Mouse (Mus musculus) G1E-ER4 (cell line): ENCODE data around the gene Fbxo21. TPM values are rescaled to one million over a fixed set of nuclear protein-coding genes. Genes with fewer than 3 reads are reported as not detected.

Experiments used
- GATA1 ChIP-seq: IDR thresholded peaks from one replicate; pipeline ENCODE4 v1.8.0; 2012; ENCODE audit warnings: low read length, inconsistent platforms
- polyA plus RNA-seq: library from polyadenylated mRNA; stranded (reverse); fragments of >175 nt; gene quantifications from 2 replicates; pipeline ENCODE4 v1.2.3, GENCODE M21; 2012

The Fbxo21 gene
- polyA plus RNA-seq, 1 experiment: 8.5 TPM

DNA sequence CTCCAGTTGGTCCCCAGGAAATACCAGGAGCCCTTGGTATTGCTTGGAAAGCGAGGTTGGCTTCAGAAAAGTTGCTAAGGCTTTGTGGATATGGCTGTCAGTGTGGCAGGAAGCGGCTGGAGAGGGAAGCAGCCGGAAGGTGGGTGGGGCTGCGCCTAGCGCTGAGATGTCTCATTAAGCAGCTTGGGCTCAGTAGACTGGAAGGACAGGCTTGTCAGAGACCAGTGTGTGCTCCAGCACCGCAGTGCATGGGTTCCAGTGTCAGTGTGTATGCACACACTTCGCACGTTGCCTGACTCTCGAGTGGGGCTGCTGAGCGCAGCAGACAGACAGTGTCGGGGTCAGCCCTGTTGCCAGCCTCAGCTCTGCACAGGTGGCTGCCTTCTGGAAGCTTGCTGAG, 23.1 kb downstream of the Fbxo21 start:
- no peak for TF ChIP-seq GATA1

- no peak for TF ChIP-seq GATA1
Measured at GRCm38 (mm10) chr5:118002059-118002458, 25.5 kb downstream of the Fbxo21 start.

GRCm38 (mm10) chr5:118004619-118005018, 28.1 kb downstream of the Fbxo21 start:
- no peak for TF ChIP-seq GATA1

GRCm38 (mm10) chr5:118005728-118006127, 29.2 kb downstream of the Fbxo21 start:
- no peak for TF ChIP-seq GATA1

DNA sequence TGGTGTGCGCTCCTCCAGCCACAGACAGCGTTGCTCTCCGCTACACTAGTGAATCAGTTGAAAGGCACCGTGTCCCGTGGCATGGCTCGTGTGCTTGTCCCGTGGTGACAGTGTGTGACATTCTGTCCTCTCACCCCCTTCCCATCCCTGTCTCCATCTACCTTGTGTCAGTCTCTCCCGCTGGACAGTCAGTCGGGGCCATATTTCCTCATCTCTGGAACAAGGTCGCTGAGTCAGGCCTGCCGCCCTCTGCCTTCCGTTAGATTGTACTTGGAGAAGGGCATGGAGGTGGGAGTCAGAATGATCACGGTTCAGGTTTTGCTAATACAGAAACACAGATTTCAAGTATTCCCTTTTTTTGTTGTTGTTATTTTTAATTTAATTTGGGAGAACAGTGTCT, 31.8 kb downstream of the Fbxo21 start:
- TF ChIP-seq GATA1: no peak

- TF ChIP-seq GATA1: no peak
Measured at GRCm38 (mm10) chr5:118010872-118011271, 34.3 kb downstream of the Fbxo21 start.

- TF ChIP-seq GATA1: no peak
Measured at GRCm38 (mm10) chr5:118011796-118012195, 35.3 kb downstream of the Fbxo21 start.

DNA sequence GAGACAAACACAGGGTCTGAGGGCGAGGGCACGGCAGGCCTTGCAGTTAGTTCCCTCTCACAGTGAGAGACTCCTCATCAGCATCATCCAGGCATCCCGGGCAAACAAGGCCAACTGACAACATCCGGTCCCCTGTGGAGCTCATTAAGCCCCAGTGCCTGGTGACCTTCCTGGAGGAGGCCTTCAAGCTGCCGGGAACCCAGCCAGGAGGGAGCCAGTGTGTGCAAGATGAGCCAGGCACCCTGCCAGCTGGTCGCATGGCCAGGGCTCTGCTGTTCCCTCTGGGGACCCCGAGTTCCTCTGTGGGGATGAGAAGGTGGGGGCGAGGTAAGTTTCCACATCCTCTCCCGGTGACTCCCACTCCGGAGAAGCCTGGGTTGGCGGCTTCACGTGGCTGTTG, 38.5 kb downstream of the Fbxo21 start:
- TF ChIP-seq GATA1: no peak

- TF ChIP-seq GATA1: no peak
Measured at GRCm38 (mm10) chr5:118015669-118016068, 39.1 kb downstream of the Fbxo21 start.

- no peak for TF ChIP-seq GATA1
Measured at GRCm38 (mm10) chr5:118017527-118017926, 41.0 kb downstream of the Fbxo21 start.

- TF ChIP-seq GATA1: no peak
Measured at GRCm38 (mm10) chr5:118019905-118020304, 43.4 kb downstream of the Fbxo21 start.

DNA sequence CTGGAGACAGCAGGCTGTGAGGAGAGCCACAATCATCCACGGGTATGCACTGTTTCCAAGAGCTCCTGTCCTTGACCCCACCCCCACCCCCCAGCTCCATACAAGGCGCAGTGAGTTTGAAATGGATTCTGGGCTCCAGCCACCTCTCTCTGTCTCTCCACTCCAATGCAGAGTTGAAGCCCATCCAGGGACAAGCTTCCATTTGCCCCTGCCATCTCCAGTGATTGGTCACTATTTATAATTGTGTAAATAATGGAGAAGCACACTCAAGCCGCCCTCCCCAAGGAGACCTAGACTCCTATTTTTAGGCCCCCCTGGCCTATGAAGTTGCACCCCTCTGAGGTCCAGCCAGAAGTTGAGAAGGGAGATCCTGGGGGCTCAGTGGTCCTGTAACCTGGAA, 46.5 kb downstream of the Fbxo21 start:
- TF ChIP-seq GATA1: no peak

GRCm38 (mm10) chr5:118025880-118026279, 49.4 kb downstream of the Fbxo21 start:
- TF ChIP-seq GATA1: no peak

DNA sequence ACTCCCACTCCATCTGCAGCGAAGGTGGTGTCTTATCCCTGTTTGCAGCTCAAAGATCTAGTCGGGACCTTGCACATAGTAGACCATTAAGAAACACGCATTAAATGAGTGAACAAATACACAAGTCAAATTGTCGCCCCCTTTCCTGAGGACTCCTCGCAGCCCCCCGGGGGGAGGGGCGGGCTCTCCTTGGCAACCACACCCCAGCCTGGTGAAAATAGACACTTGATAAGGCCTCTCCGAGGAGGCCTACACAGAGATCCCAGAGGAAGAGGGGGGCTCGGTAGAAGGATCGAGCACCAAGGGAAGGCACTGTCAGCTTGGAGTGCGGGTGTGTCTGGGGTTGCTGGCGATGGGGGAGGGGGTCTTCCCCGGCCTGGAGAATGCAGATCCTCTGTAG, 49.8 kb downstream of the Fbxo21 start:
- no peak for TF ChIP-seq GATA1

- no peak for TF ChIP-seq GATA1
Measured at GRCm38 (mm10) chr5:118027101-118027697, 50.7 kb downstream of the Fbxo21 start.

GRCm38 (mm10) chr5:118027698-118028190, 51.2 kb downstream of the Fbxo21 start, which contains the start of gene Tesc:
TSS of gene Tesc (plus strand) at chr5:118027743.
- no peak for TF ChIP-seq GATA1

DNA sequence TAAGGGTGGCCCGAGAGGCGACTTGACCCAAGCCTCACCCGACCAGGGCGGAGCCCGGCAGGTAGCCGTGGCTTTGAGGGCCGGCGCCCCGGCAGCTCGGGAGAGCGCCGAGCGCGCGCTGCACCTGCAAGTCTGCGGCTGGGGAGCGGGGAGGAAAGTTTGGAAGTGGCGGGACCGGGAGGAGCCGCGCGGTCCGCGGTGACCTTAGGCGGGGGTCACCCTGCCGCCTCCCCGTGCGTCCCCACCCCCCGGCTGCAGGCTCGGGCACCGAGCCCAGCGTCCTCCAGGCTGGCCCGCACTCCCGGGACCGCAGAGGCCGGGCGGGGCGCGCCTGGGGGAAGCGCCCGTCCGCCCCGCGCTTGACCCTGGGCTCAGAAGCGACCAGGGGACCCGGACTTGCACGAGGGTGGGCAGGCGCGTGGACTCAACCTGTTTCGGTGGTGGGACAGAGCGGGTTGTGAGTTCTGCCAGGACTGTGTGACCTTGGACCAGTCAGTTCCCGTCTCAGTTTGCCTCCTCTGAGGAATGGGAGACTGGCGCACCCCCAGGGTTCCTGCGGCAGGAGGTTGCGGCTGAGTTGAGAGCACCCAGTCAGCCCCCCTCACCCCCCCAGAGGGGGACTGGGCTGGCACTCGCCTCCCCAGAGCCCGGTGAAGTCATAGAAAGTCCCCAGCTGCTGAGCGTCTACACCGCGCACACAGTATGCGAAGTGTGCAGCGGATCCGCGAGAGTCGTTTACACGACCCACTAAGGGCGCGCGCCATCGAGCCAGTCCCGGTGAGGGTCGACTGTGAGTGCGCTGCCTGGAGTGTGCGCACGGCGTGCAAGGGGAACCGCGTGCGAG, 51.9 kb downstream of the Fbxo21 start:
- TF ChIP-seq GATA1: no peak
